Comparison of ENCODE assay signal across 9 mouse cellular contexts in the genomic region with DNA sequence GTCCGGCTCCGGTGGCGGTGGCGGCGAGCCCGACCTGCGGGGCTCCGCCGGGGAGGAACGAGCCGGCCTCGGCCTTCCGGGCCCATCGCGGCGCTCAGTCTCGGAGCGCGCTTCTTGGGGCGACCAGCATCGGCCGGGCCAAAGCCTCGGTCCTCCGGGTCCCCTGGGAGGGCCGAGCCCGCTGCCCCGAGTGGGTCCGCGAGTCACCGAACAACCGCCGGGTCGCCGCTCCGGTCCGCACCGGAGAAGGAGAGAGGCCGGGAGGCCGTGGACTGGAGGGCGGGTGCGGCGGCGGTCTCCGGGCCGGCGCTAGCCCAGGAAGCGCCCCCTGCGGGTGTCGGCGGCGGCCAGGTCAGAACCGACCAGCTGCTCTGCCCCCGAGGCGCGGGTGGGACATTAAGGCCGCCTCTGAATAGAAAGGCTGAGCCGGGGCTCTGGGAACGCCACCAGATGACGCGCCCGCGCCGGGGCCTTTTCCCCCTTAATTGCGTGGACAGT. TPM values are rescaled to one million over a fixed set of nuclear protein-coding genes. Genes with fewer than 3 reads are reported as not detected.
DNase-seq lines count a peak whose midpoint lies in the region; ATAC-seq lines count a peak whose summit lies in the region.
"Had no signal": no experiment of that assay in that cellular context is flagged by ENCODE, and none has a peak within 500 bp of the region (broad histone marks: within the 10 kb centered on the region; RNA-seq: fewer than 3 reads in every experiment).

No protein-coding gene starts in this region.

- no peaks in the 10 kb centered on the region for H3K36me3 ChIP-seq in heart, embryonic 15.5 days
- no peaks in the 10 kb centered on the region for H3K36me3 ChIP-seq in limb, embryonic 15.5 days

- 0 out of 2 replicates have a peak, but pooled peaks have one; percentile 33 for ATAC-seq in common myeloid progenitor, adult 5-6 weeks (replicated peaks; ENCODE audit: low read depth, poor library complexity, severe bottlenecking)
- ATAC-seq in heart, embryonic 15.5 days (replicated peaks; ENCODE audit: insufficient number of reproducible peaks, insufficient read depth, low FRiP score, low read depth) = no peak
- no peak for ATAC-seq in limb, embryonic 15.5 days (ENCODE audit: insufficient number of reproducible peaks, low FRiP score, low TSS enrichment, low read depth)
- no peak for ATAC-seq in frontal cortex, adult (ENCODE audit: low TSS enrichment)

- H3K4me2 ChIP-seq in heart, embryonic 15.5 days = peak overlapping the region; percentile 90
- H3K4me2 ChIP-seq in limb, embryonic 15.5 days = peak overlapping the region; percentile 90

- WGBS in heart, embryonic 15.5 days = 1% methylated on average over 58 of the region's 64 CpGs
- 1% methylated on average over 54 of the region's 64 CpGs for WGBS in limb, embryonic 15.5 days

- no peaks in the 10 kb centered on the region for H3K9me3 ChIP-seq in heart, embryonic 15.5 days (replicated peaks)
- no peaks in the 10 kb centered on the region for H3K9me3 ChIP-seq in limb, embryonic 15.5 days

- H3K4me3 ChIP-seq in heart, embryonic 15.5 days = peak overlapping the region; percentile 50
- H3K4me3 ChIP-seq in limb, embryonic 15.5 days = peak overlapping the region; percentile 49

- peaks cover 17% of the 10 kb centered on the region for H3K4me1 ChIP-seq in heart, embryonic 15.5 days (replicated peaks)
- H3K4me1 ChIP-seq in limb, embryonic 15.5 days = peaks cover 18% of the 10 kb centered on the region

- peak; percentile 9 to 25 for DNase-seq in layer of hippocampus, postnatal 10 days (ENCODE audit: low spot score in 2 of 2)
- DNase-seq in layer of hippocampus, adult 18-20 months (ENCODE audit: low spot score in 2 of 2) = no peak
- DNase-seq in retina, embryonic 14.5 days (ENCODE audit: low spot score) = peak; percentile 73
- no peak for DNase-seq in c-Kit-positive CD71-positive TER-119-positive erythroid progenitor cells, embryonic 14.5 days (ENCODE audit: low spot score)

- no peak overlapping the region for H3K27ac ChIP-seq in heart, embryonic 15.5 days
- no peak overlapping the region for H3K27ac ChIP-seq in limb, embryonic 15.5 days

- H3K27me3 ChIP-seq in heart, embryonic 15.5 days = peaks cover 97% of the 10 kb centered on the region
- H3K27me3 ChIP-seq in limb, embryonic 15.5 days = peaks cover 93% of the 10 kb centered on the region

- H3K9ac ChIP-seq in heart, embryonic 15.5 days = peak overlapping the region; percentile 23; the same call in 1 of the 2 replicates
- peak overlapping the region; percentile 31 for H3K9ac ChIP-seq in limb, embryonic 15.5 days

RNA-seq across cellular contexts. Expression of a gene that starts 3.0 kb away (rescaled TPM):
- total RNA-seq in layer of hippocampus, postnatal 10 days (2021) = not detected
- total RNA-seq in layer of hippocampus, adult 18-20 months (2021) = not detected
- not detected in 2 replicates for total RNA-seq in common myeloid progenitor, adult 5-6 weeks (2017)
- not detected in 2 replicates for polyA plus RNA-seq in heart, embryonic 15.5 days (2015; fragmentation: Nextera tagmentation; extraction: Ambion mirVana)
- not detected in 2 replicates for polyA plus RNA-seq in limb, embryonic 15.5 days (2015; fragmentation: Nextera tagmentation; extraction: Ambion mirVana)
- polyA plus RNA-seq: large intestine, adult 2 months had no signal

RNA-seq across cellular contexts. Expression of a gene that starts 38.7 kb away (rescaled TPM):
- total RNA-seq in layer of hippocampus, postnatal 10 days (2021) = 10 to 100 TPM; 34.1 to 46.6 TPM
- 10 to 100 TPM; 33.0 to 40.3 TPM for total RNA-seq in layer of hippocampus, adult 18-20 months (2021)
- 28.0 and 32.1 TPM in 2 replicates for total RNA-seq in common myeloid progenitor, adult 5-6 weeks (2017)
- 25.7 and 27.1 TPM in 2 replicates for polyA plus RNA-seq in heart, embryonic 15.5 days (2015; fragmentation: Nextera tagmentation; extraction: Ambion mirVana)
- 36.9 and 39.4 TPM in 2 replicates for polyA plus RNA-seq in limb, embryonic 15.5 days (2015; fragmentation: Nextera tagmentation; extraction: Ambion mirVana)

Comparison
In these comparisons a context has a peak if more than half of its experiments do, and no peak if none do; other contexts are left out.
1. DNase-seq: peak in layer of hippocampus, postnatal 10 days (2 of 2) and retina, embryonic 14.5 days (single experiment); none in layer of hippocampus, adult 18-20 months (0 of 2) and c-Kit-positive CD71-positive TER-119-positive erythroid progenitor cells, embryonic 14.5 days (single experiment).